Mouse (Mus musculus) neural tube, embryonic 15.5 days (tissue): ENCODE measurements around the gene Stip1. TPM values are rescaled to one million over a fixed set of nuclear protein-coding genes. Genes with fewer than 3 reads are reported as not detected.
"Not testable (repeated sequence)": the region's sequence is repeated elsewhere in the genome, so short reads cannot be mapped to it uniquely, and the experiment has no call there.

Experiments used
- ATAC-seq: fragments of 200-750 bp; cut with Nextera tagmentation; 2 replicates; pipeline ENCODE4 v1.8.0; 2017; ENCODE audit warnings: mild to moderate bottlenecking, moderate TSS enrichment, moderate library complexity; ENCODE audit not compliant: low FRiP score
- H3K27ac ChIP-seq: fragments of 300-500 bp; sonication (generic); replicated peaks from 2 replicates; pipeline ENCODE4 v1.5.1; 2015; ENCODE audit warnings: mild to moderate bottlenecking, inconsistent platforms
- H3K27me3 ChIP-seq: fragments of 300-500 bp; sonication (generic); replicated peaks from 2 replicates; pipeline ENCODE4 v1.6.1; 2015; ENCODE audit warnings: inconsistent platforms
- H3K36me3 ChIP-seq: fragments of 300-500 bp; sonication (generic); 2 replicates; pipeline ENCODE4 v1.6.1; 2015; ENCODE audit warnings: inconsistent platforms
- H3K4me1 ChIP-seq: fragments of 300-500 bp; sonication (generic); 2 replicates; pipeline ENCODE4 v1.6.1; 2015; ENCODE audit warnings: inconsistent platforms
- H3K4me2 ChIP-seq: fragments of 300-500 bp; sonication (generic); 2 replicates; pipeline ENCODE4 v1.6.1; 2015; ENCODE audit warnings: inconsistent platforms, mild to moderate bottlenecking, moderate library complexity
- H3K4me3 ChIP-seq: fragments of 300-500 bp; sonication (generic); replicated peaks from 2 replicates; pipeline ENCODE4 v1.5.1; 2015; ENCODE audit warnings: mild to moderate bottlenecking, inconsistent platforms
- H3K9ac ChIP-seq: fragments of 300-500 bp; sonication (generic); replicated peaks from 2 replicates; pipeline ENCODE4 v1.6.1; 2015; ENCODE audit warnings: mild to moderate bottlenecking, inconsistent platforms
- H3K9me3 ChIP-seq: fragments of 300-500 bp; sonication (generic); replicated peaks from 2 replicates; pipeline ENCODE4 v1.6.1; 2016; ENCODE audit warnings: inconsistent platforms
- WGBS: fragments of 180-500 bp; shearing (Covaris S2); methylation state at CpG from one replicate; pipeline ENCODE4 v1.1.7; 2015; ENCODE audit warnings: mixed read lengths; 5-methylcytosine and 5-hydroxymethylcytosine counted together
- polyA plus RNA-seq: library from polyadenylated mRNA; unstranded; fragments of >200 nt; fragmentation: Nextera tagmentation; extraction: Ambion mirVana; gene quantifications from 2 replicates; pipeline ENCODE4 v1.2.1, GENCODE M21; 2015

Stip1 gene
- polyA plus RNA-seq, 1 experiment from 2014 or later: 210 TPM

GRCm38 (mm10) chr19:7058541-7058940 lies 18.8 kb upstream of the Stip1 start:
- peak overlapping the region; percentile 98; the same call in 1 of the 2 replicates for H3K4me2 ChIP-seq
- no peak overlapping the region for H3K9ac ChIP-seq
- WGBS: 63% methylated on average over 6 of the region's 6 CpGs
- no peak for ATAC-seq
- no peak overlapping the region for H3K4me3 ChIP-seq
- H3K4me1 ChIP-seq: peaks cover 22% of the 10 kb centered on the region
- H3K36me3 ChIP-seq: no peaks in the 10 kb centered on the region
- H3K27me3 ChIP-seq: peaks cover 47% of the 10 kb centered on the region
- no peak overlapping the region for H3K27ac ChIP-seq
- H3K9me3 ChIP-seq: no peaks in the 10 kb centered on the region

GRCm38 (mm10) chr19:7057722-7058207 lies 18.0 kb upstream of the Stip1 start:
- peak; percentile 69 for ATAC-seq
- Histone ChIP-seq H3K4me2 (peak overlapping the region; percentile 98), H3K9ac (no peak overlapping the region), H3K36me3 (no peaks in the 10 kb centered on the region), H3K9me3 (no peaks in the 10 kb centered on the region), H3K27me3 (peaks cover 41% of the 10 kb centered on the region), H3K4me3 (peak overlapping the region; percentile 65), H3K4me1 (peaks cover 22% of the 10 kb centered on the region), H3K27ac (no peak overlapping the region)
- WGBS: under 1% methylated on average over 15 of the region's 15 CpGs

- no peak overlapping the region for H3K27ac ChIP-seq
- 3% methylated on average over 16 of the region's 16 CpGs for WGBS
- H3K9ac ChIP-seq: peak overlapping the region; percentile 63
- H3K27me3 ChIP-seq: peaks cover 41% of the 10 kb centered on the region
- peak; percentile 40 for ATAC-seq
- peaks cover 22% of the 10 kb centered on the region for H3K4me1 ChIP-seq
- peak overlapping the region; percentile 65 for H3K4me3 ChIP-seq
- H3K4me2 ChIP-seq: peak overlapping the region; percentile 98
- no peaks in the 10 kb centered on the region for H3K9me3 ChIP-seq
- no peaks in the 10 kb centered on the region for H3K36me3 ChIP-seq
Observed at GRCm38 (mm10) chr19:7057126-7057721, 17.5 kb upstream of the Stip1 start.

GRCm38 (mm10) chr19:7056248-7057087 lies 16.7 kb upstream of the Stip1 start, which contains the start of gene Macrod1:
Macrod1 (plus strand) TSS chr19:7056810.
- peak; percentile 84 for ATAC-seq
- no peaks in the 10 kb centered on the region for H3K36me3 ChIP-seq
- H3K9ac ChIP-seq: peak within 1 kb of the TSS; percentile 63
- H3K4me1 ChIP-seq: peaks cover 22% of the 10 kb centered on the region
- peaks cover 41% of the 10 kb centered on the region for H3K27me3 ChIP-seq
- no peaks in the 10 kb centered on the region for H3K9me3 ChIP-seq
- no peak within 1 kb of the TSS for H3K27ac ChIP-seq
- H3K4me2 ChIP-seq: peak within 1 kb of the TSS; percentile 98
- WGBS: under 1% methylated on average over 70 of the region's 72 CpGs
- H3K4me3 ChIP-seq: peak within 1 kb of the TSS; percentile 65

GRCm38 (mm10) chr19:7055173-7055572 lies 15.4 kb upstream of the Stip1 start:
- H3K9ac ChIP-seq: no peak overlapping the region
- 54% methylated on average over 3 of the region's 3 CpGs for WGBS
- H3K36me3 ChIP-seq: no peaks in the 10 kb centered on the region
- H3K27ac ChIP-seq: no peak overlapping the region
- H3K4me3 ChIP-seq: no peak overlapping the region
- ATAC-seq: no peak
- no peaks in the 10 kb centered on the region for H3K9me3 ChIP-seq
- H3K4me1 ChIP-seq: peaks cover 22% of the 10 kb centered on the region
- peaks cover 37% of the 10 kb centered on the region for H3K27me3 ChIP-seq
- H3K4me2 ChIP-seq: no peak overlapping the region

- 54% methylated on average over 10 of the region's 10 CpGs for WGBS
- ATAC-seq: no peak
- peaks cover 34% of the 10 kb centered on the region for H3K27me3 ChIP-seq
Observed at GRCm38 (mm10) chr19:7054772-7055171, 15.0 kb upstream of the Stip1 start.

GRCm38 (mm10) chr19:7053382-7053781 lies 13.6 kb upstream of the Stip1 start:
- H3K36me3 ChIP-seq, H3K9me3 ChIP-seq, H3K27ac ChIP-seq, H3K4me2 ChIP-seq, H3K9ac ChIP-seq, ATAC-seq, H3K4me3 ChIP-seq: not testable (repeated sequence)
- H3K4me1 ChIP-seq: peaks cover 22% of the 10 kb centered on the region
- WGBS: 71% methylated on average over 4 of the region's 4 CpGs
- peaks cover 21% of the 10 kb centered on the region for H3K27me3 ChIP-seq

More at GRCm38 (mm10) chr19:7054772-7055171, 15.0 kb upstream of the Stip1 start:
- no peak overlapping the region for H3K27ac ChIP-seq
- no peak overlapping the region for H3K9ac ChIP-seq
- H3K4me2 ChIP-seq: no peak overlapping the region
- H3K4me3 ChIP-seq: no peak overlapping the region
- H3K4me1 ChIP-seq: peaks cover 22% of the 10 kb centered on the region
- no peaks in the 10 kb centered on the region for H3K9me3 ChIP-seq
- no peaks in the 10 kb centered on the region for H3K36me3 ChIP-seq

- Histone ChIP-seq H3K27me3 (no peaks in the 10 kb centered on the region), H3K9me3 (no peaks in the 10 kb centered on the region), H3K4me2 (no peak overlapping the region), H3K27ac (no peak overlapping the region), H3K36me3 (no peaks in the 10 kb centered on the region), H3K4me1 (peaks cover 6% of the 10 kb centered on the region), H3K9ac (no peak overlapping the region), H3K4me3 (no peak overlapping the region)
- no peak for ATAC-seq
- 17% methylated on average over 4 of the region's 4 CpGs for WGBS
Observed at GRCm38 (mm10) chr19:7044706-7045105, 4.9 kb upstream of the Stip1 start.

GRCm38 (mm10) chr19:7044279-7044678 lies 4.5 kb upstream of the Stip1 start:
- Histone ChIP-seq H3K4me2 (no peak overlapping the region), H3K4me3 (no peak overlapping the region), H3K9me3 (no peaks in the 10 kb centered on the region), H3K27ac (no peak overlapping the region), H3K27me3 (no peaks in the 10 kb centered on the region), H3K4me1 (peaks cover 6% of the 10 kb centered on the region), H3K36me3 (no peaks in the 10 kb centered on the region), H3K9ac (no peak overlapping the region)
- whole genome bisulfite sequencing: 43% methylated on average over 4 of the region's 4 CpGs
- ATAC-seq: no peak

GRCm38 (mm10) chr19:7041171-7041570 lies 1.4 kb upstream of the Stip1 start:
- Histone ChIP-seq H3K36me3 (no peaks in the 10 kb centered on the region), H3K27ac (peak overlapping the region; percentile 96), H3K4me3 (peak overlapping the region; percentile 58; the same call in 1 of the 2 replicates), H3K9me3 (no peaks in the 10 kb centered on the region), H3K9ac (no peak overlapping the region), H3K4me1 (peaks cover 32% of the 10 kb centered on the region), H3K27me3 (no peaks in the 10 kb centered on the region), H3K4me2 (peak overlapping the region; percentile 91)
- 90% methylated on average over 2 of the region's 2 CpGs for WGBS
- no peak for ATAC-seq

GRCm38 (mm10) chr19:7040637-7041130 lies 917 bp upstream of the Stip1 start:
- 30% methylated on average over 13 of the region's 13 CpGs for WGBS
- ATAC-seq: 0 out of 2 replicates have a peak, but pooled peaks have one; percentile 0

More at GRCm38 (mm10) chr19:7040637-7041130, 917 bp upstream of the Stip1 start:
- no peaks in the 10 kb centered on the region for H3K27me3 ChIP-seq
- no peaks in the 10 kb centered on the region for H3K9me3 ChIP-seq
- H3K4me1 ChIP-seq: peaks cover 33% of the 10 kb centered on the region
- H3K4me3 ChIP-seq: peak overlapping the region; percentile 58
- peak overlapping the region; percentile 91 for H3K4me2 ChIP-seq
- H3K9ac ChIP-seq: peak overlapping the region; percentile 88
- peak overlapping the region; percentile 96 for H3K27ac ChIP-seq
- no peaks in the 10 kb centered on the region; the same call in 1 of the 2 replicates for H3K36me3 ChIP-seq
